Mouse (Mus musculus) thymus, adult 2 months (tissue): Measurements from ENCODE around the gene Nipal1.

ENCODE experiments used
- CTCF ChIP-seq: fragments of 200-500 bp; IDR thresholded peaks from 2 replicates; pipeline ENCODE4 v1.5.1; 2012; ENCODE audit warnings: mild to moderate bottlenecking, control low read depth, low read length, moderate library complexity, borderline replicate concordance; ENCODE audit not compliant: control insufficient read depth, poor library complexity, insufficient read depth; ENCODE audit errors: extremely low read depth
- POLR2A ChIP-seq: fragments of 200-500 bp; IDR thresholded peaks from 2 replicates; pipeline ENCODE4 v1.6.1; 2012; ENCODE audit warnings: mild to moderate bottlenecking, low read length, control low read depth, moderate library complexity; ENCODE audit not compliant: control insufficient read depth, poor library complexity, insufficient read depth; ENCODE audit errors: extremely low read depth

- TF ChIP-seq CTCF (no peak), POLR2A (no peak)
These were observed 44.5 kb upstream of the Nipal1 start for GRCm38 (mm10) chr5:72603138-72603537.
